Mouse (Mus musculus): ENCODE measurements at regions not wholly inside any gene's neighbourhood (a gene's known extent, or its start where the extent isn't known, plus 50 kb on each side); places are given as distances from the start of the nearest gene placed in this dataset.
A peak's percentile ranks its signal among the peaks of the same experiment; 100 is the strongest.

- H3K4me1 ChIP-seq (ENCODE audit: insufficient read depth, low read length) = no peaks in the 10 kb centered on the region
- no peak overlapping the region for H3K27ac ChIP-seq (ENCODE audit: low read length)
- no peaks in the 10 kb centered on the region for H3K9me3 ChIP-seq (ENCODE audit: low read length)
- no peak overlapping the region for H3K4me2 ChIP-seq (replicated peaks; ENCODE audit: low read depth, low read length)
- no peak overlapping the region for H3K9ac ChIP-seq (replicated peaks; ENCODE audit: low read length)
- no peak for ATAC-seq (ENCODE audit: low FRiP score, low TSS enrichment)
- 44% methylated on average over 1 of the region's 1 CpGs for WGBS
- no peak overlapping the region for H3K4me3 ChIP-seq (ENCODE audit: low read length)
- H3K36me3 ChIP-seq (ENCODE audit: insufficient read depth, low read length) = no peaks in the 10 kb centered on the region
- no peaks in the 10 kb centered on the region for H3K27me3 ChIP-seq (ENCODE audit: insufficient read depth, low read length)
Measured at GRCm38 (mm10) chr14:45714311-45714710, 56.4 kb upstream of the Ddhd1 start.

- no peaks in the 10 kb centered on the region for H3K27me3 ChIP-seq (ENCODE audit: insufficient read depth, low read length)
- H3K4me2 ChIP-seq (replicated peaks; ENCODE audit: low read depth, low read length) = no peak overlapping the region
- no peaks in the 10 kb centered on the region for H3K9me3 ChIP-seq (ENCODE audit: low read length)
- no peak for ATAC-seq (ENCODE audit: low FRiP score, low TSS enrichment)
- no peak overlapping the region for H3K4me3 ChIP-seq (ENCODE audit: low read length)
- no peak overlapping the region for H3K9ac ChIP-seq (replicated peaks; ENCODE audit: low read length)
- no peaks in the 10 kb centered on the region for H3K36me3 ChIP-seq (ENCODE audit: insufficient read depth, low read length)
- no peaks in the 10 kb centered on the region for H3K4me1 ChIP-seq (ENCODE audit: insufficient read depth, low read length)
- H3K27ac ChIP-seq (ENCODE audit: low read length) = no peak overlapping the region
Measured at GRCm38 (mm10) chr14:45714786-45715185, 56.8 kb upstream of the Ddhd1 start.

- Histone ChIP-seq H3K4me1 (ENCODE audit: insufficient read depth, low read length) (no peaks in the 10 kb centered on the region), H3K4me3 (ENCODE audit: low read length) (no peak overlapping the region), H3K9ac (replicated peaks; ENCODE audit: low read length) (no peak overlapping the region), H3K27me3 (ENCODE audit: insufficient read depth, low read length) (no peaks in the 10 kb centered on the region), H3K4me2 (replicated peaks; ENCODE audit: low read depth, low read length) (no peak overlapping the region), H3K9me3 (ENCODE audit: low read length) (no peaks in the 10 kb centered on the region), H3K36me3 (ENCODE audit: insufficient read depth, low read length) (no peaks in the 10 kb centered on the region), H3K27ac (ENCODE audit: low read length) (no peak overlapping the region)
- ATAC-seq (ENCODE audit: low FRiP score, low TSS enrichment) = no peak
- WGBS = 29% methylated on average over 1 of the region's 1 CpGs
Measured at GRCm38 (mm10) chr14:45716100-45716499, 58.2 kb upstream of the Ddhd1 start.

- peak; percentile 80; the same call in 1 of the 2 replicates for ATAC-seq (ENCODE audit: low FRiP score, low TSS enrichment)
- Histone ChIP-seq H3K4me2 (replicated peaks; ENCODE audit: low read depth, low read length) (no peak overlapping the region), H3K9ac (replicated peaks; ENCODE audit: low read length) (no peak overlapping the region), H3K36me3 (ENCODE audit: insufficient read depth, low read length) (no peaks in the 10 kb centered on the region), H3K4me3 (ENCODE audit: low read length) (no peak overlapping the region), H3K27me3 (ENCODE audit: insufficient read depth, low read length) (no peaks in the 10 kb centered on the region), H3K9me3 (ENCODE audit: low read length) (peaks cover 8% of the 10 kb centered on the region; the same call in 1 of the 2 replicates), H3K4me1 (ENCODE audit: insufficient read depth, low read length) (no peaks in the 10 kb centered on the region), H3K27ac (ENCODE audit: low read length) (no peak overlapping the region)
- 14% methylated on average over 6 of the region's 6 CpGs for WGBS
Measured at GRCm38 (mm10) chr14:45722887-45723286, 64.9 kb upstream of the Ddhd1 start.

- Histone ChIP-seq H3K36me3 (ENCODE audit: insufficient read depth, low read length) (no peaks in the 10 kb centered on the region), H3K4me1 (ENCODE audit: insufficient read depth, low read length) (no peaks in the 10 kb centered on the region), H3K27ac (ENCODE audit: low read length) (no peak overlapping the region), H3K9me3 (ENCODE audit: low read length) (peaks cover 8% of the 10 kb centered on the region; the same call in 1 of the 2 replicates), H3K4me3 (ENCODE audit: low read length) (no peak overlapping the region), H3K27me3 (ENCODE audit: insufficient read depth, low read length) (no peaks in the 10 kb centered on the region), H3K4me2 (replicated peaks; ENCODE audit: low read depth, low read length) (no peak overlapping the region), H3K9ac (replicated peaks; ENCODE audit: low read length) (no peak overlapping the region)
- no peak for ATAC-seq (ENCODE audit: low FRiP score, low TSS enrichment)
- WGBS = 86% methylated on average over 2 of the region's 2 CpGs
Measured at GRCm38 (mm10) chr14:45724341-45724740, 66.4 kb upstream of the Ddhd1 start.

GRCm38 (mm10) chr14:45734530-45735410 lies 76.8 kb upstream of the Ddhd1 start:
- H3K36me3 ChIP-seq (ENCODE audit: insufficient read depth, low read length) = no peaks in the 10 kb centered on the region
- no peaks in the 10 kb centered on the region for H3K4me1 ChIP-seq (ENCODE audit: insufficient read depth, low read length)
- H3K9me3 ChIP-seq (ENCODE audit: low read length) = no peaks in the 10 kb centered on the region
- WGBS = 78% methylated on average over 10 of the region's 10 CpGs
- H3K9ac ChIP-seq (replicated peaks; ENCODE audit: low read length) = no peak overlapping the region
- no peak overlapping the region for H3K27ac ChIP-seq (ENCODE audit: low read length)
- H3K4me3 ChIP-seq (ENCODE audit: low read length) = no peak overlapping the region
- no peak overlapping the region for H3K4me2 ChIP-seq (replicated peaks; ENCODE audit: low read depth, low read length)
- ATAC-seq (ENCODE audit: low FRiP score, low TSS enrichment) = no peak
- no peaks in the 10 kb centered on the region for H3K27me3 ChIP-seq (ENCODE audit: insufficient read depth, low read length)

- Histone ChIP-seq H3K9me3 (ENCODE audit: low read length) (no peaks in the 10 kb centered on the region), H3K27me3 (ENCODE audit: insufficient read depth, low read length) (no peaks in the 10 kb centered on the region), H3K9ac (replicated peaks; ENCODE audit: low read length) (no peak overlapping the region), H3K4me2 (replicated peaks; ENCODE audit: low read depth, low read length) (no peak overlapping the region), H3K4me3 (ENCODE audit: low read length) (no peak overlapping the region), H3K27ac (ENCODE audit: low read length) (no peak overlapping the region), H3K4me1 (ENCODE audit: insufficient read depth, low read length) (no peaks in the 10 kb centered on the region), H3K36me3 (ENCODE audit: insufficient read depth, low read length) (no peaks in the 10 kb centered on the region)
- 100% methylated on average over 2 of the region's 2 CpGs for WGBS
- ATAC-seq (ENCODE audit: low FRiP score, low TSS enrichment) = no peak
Measured at GRCm38 (mm10) chr14:45737966-45738365, 80.0 kb upstream of the Ddhd1 start.

- Histone ChIP-seq H3K4me2 (replicated peaks; ENCODE audit: low read depth, low read length) (no peak overlapping the region), H3K27me3 (ENCODE audit: insufficient read depth, low read length) (no peaks in the 10 kb centered on the region), H3K4me1 (ENCODE audit: insufficient read depth, low read length) (no peaks in the 10 kb centered on the region), H3K4me3 (ENCODE audit: low read length) (no peak overlapping the region), H3K9me3 (ENCODE audit: low read length) (no peaks in the 10 kb centered on the region), H3K27ac (ENCODE audit: low read length) (no peak overlapping the region), H3K9ac (replicated peaks; ENCODE audit: low read length) (no peak overlapping the region), H3K36me3 (ENCODE audit: insufficient read depth, low read length) (no peaks in the 10 kb centered on the region)
- peak; percentile 81 for ATAC-seq (ENCODE audit: low FRiP score, low TSS enrichment)
Measured at GRCm38 (mm10) chr14:45739638-45740037, 81.7 kb upstream of the Ddhd1 start.

GRCm38 (mm10) chr14:45740662-45741061 lies 82.7 kb upstream of the Ddhd1 start:
- peak; percentile 51; the same call in 1 of the 2 replicates for ATAC-seq (ENCODE audit: low FRiP score, low TSS enrichment)
- Histone ChIP-seq H3K27ac (ENCODE audit: low read length) (no peak overlapping the region), H3K27me3 (ENCODE audit: insufficient read depth, low read length) (no peaks in the 10 kb centered on the region), H3K4me1 (ENCODE audit: insufficient read depth, low read length) (no peaks in the 10 kb centered on the region), H3K4me2 (replicated peaks; ENCODE audit: low read depth, low read length) (no peak overlapping the region), H3K9ac (replicated peaks; ENCODE audit: low read length) (no peak overlapping the region), H3K36me3 (ENCODE audit: insufficient read depth, low read length) (no peaks in the 10 kb centered on the region), H3K4me3 (ENCODE audit: low read length) (no peak overlapping the region), H3K9me3 (ENCODE audit: low read length) (no peaks in the 10 kb centered on the region)
- 26% methylated on average over 3 of the region's 3 CpGs for WGBS

- Histone ChIP-seq H3K4me1 (ENCODE audit: insufficient read depth, low read length) (no peaks in the 10 kb centered on the region), H3K9me3 (ENCODE audit: low read length) (no peaks in the 10 kb centered on the region), H3K27ac (ENCODE audit: low read length) (no peak overlapping the region), H3K4me2 (replicated peaks; ENCODE audit: low read depth, low read length) (no peak overlapping the region), H3K9ac (replicated peaks; ENCODE audit: low read length) (no peak overlapping the region), H3K36me3 (ENCODE audit: insufficient read depth, low read length) (no peaks in the 10 kb centered on the region), H3K4me3 (ENCODE audit: low read length) (no peak overlapping the region), H3K27me3 (ENCODE audit: insufficient read depth, low read length) (no peaks in the 10 kb centered on the region)
- ATAC-seq (ENCODE audit: low FRiP score, low TSS enrichment) = no peak
- WGBS = 75% methylated on average over 5 of the region's 5 CpGs
Measured at GRCm38 (mm10) chr14:45746176-45746575, 88.2 kb upstream of the Ddhd1 start.
